Mouse (Mus musculus) cortical plate, adult 2 months (tissue): Measurements from ENCODE around the gene Nup85. TPM values are rescaled to one million over a fixed set of nuclear protein-coding genes. Genes with fewer than 3 reads are reported as not detected.
A peak's percentile ranks its signal among the peaks of the same experiment; 100 is the strongest.

Experiments used
- H3K27ac ChIP-seq: fragments of 200-500 bp; 2 replicates; pipeline ENCODE4 v1.5.1; 2012; ENCODE audit warnings: low read length, control low read depth, inconsistent platforms; ENCODE audit not compliant: insufficient read depth
- H3K4me1 ChIP-seq: fragments of 200-500 bp; 2 replicates; pipeline ENCODE4 v1.6.1; 2011; ENCODE audit warnings: low read length; ENCODE audit not compliant: control insufficient read depth, insufficient read depth
- H3K4me3 ChIP-seq: fragments of 200-500 bp; 2 replicates; pipeline ENCODE4 v1.5.1; 2011; ENCODE audit warnings: mild to moderate bottlenecking, low read length, control low read depth; ENCODE audit not compliant: insufficient read depth
- CTCF ChIP-seq: fragments of 200-500 bp; IDR thresholded peaks from 2 replicates; pipeline ENCODE4 v1.5.1; 2011; ENCODE audit warnings: mild to moderate bottlenecking, control low read depth, low read length; ENCODE audit not compliant: insufficient read depth; ENCODE audit errors: extremely low read depth
- POLR2A ChIP-seq: fragments of 200-500 bp; IDR thresholded peaks from 2 replicates; pipeline ENCODE4 v1.6.1; 2011; ENCODE audit warnings: mild to moderate bottlenecking, low read length, control low read depth; ENCODE audit not compliant: insufficient read depth; ENCODE audit errors: extremely low read depth
- polyA plus RNA-seq: library from polyadenylated mRNA; depleted of rRNA; stranded (reverse); fragments of >200 nt; gene quantifications from 2 replicates; pipeline ENCODE4 v1.2.3, GENCODE M21; 2012

Nup85 gene
- polyA plus RNA-seq, 1 experiment, result 70.8 TPM

- Histone ChIP-seq H3K27ac (no peak overlapping the region), H3K4me3 (no peak overlapping the region)
- TF ChIP-seq CTCF (no peak), POLR2A (no peak)
Measured at GRCm38 (mm10) chr11:115599722-115600121, 35.5 kb downstream of the Nup85 start.

GRCm38 (mm10) chr11:115600743-115601142 is 36.5 kb downstream of the Nup85 start:
- Histone ChIP-seq H3K27ac (no peak overlapping the region), H3K4me3 (no peak overlapping the region), H3K4me1 (peaks cover 11% of the 10 kb centered on the region)
- TF ChIP-seq POLR2A, result no peak
- no peak for TF ChIP-seq CTCF

More at GRCm38 (mm10) chr11:115599722-115600121, 35.5 kb downstream of the Nup85 start:
- peaks cover 11% of the 10 kb centered on the region for H3K4me1 ChIP-seq

GRCm38 (mm10) chr11:115601174-115601573 is 36.9 kb downstream of the Nup85 start:
- TF ChIP-seq CTCF (no peak), POLR2A (no peak)
- H3K4me3 ChIP-seq, result no peak overlapping the region
- peaks cover 11% of the 10 kb centered on the region for H3K4me1 ChIP-seq
- H3K27ac ChIP-seq, result no peak overlapping the region

GRCm38 (mm10) chr11:115603128-115603475 is 38.9 kb downstream of the Nup85 start:
- Histone ChIP-seq H3K4me3 (peak overlapping the region; percentile 83), H3K4me1 (peaks cover 11% of the 10 kb centered on the region), H3K27ac (peak overlapping the region; percentile 100; the same call in 1 of the 2 replicates)
- TF ChIP-seq CTCF (no peak), POLR2A (no peak)

GRCm38 (mm10) chr11:115603476-115604303 is 39.5 kb downstream of the Nup85 start, which contains the start of the genes Mrps7 and Gga3:
Mrps7 (plus strand) TSS chr11:115603925.
Gga3 (minus strand) TSS chr11:115604051.
- TF ChIP-seq CTCF (no peak), POLR2A (peak; percentile 54; the same call in 1 of the 2 replicates)
- Histone ChIP-seq H3K4me3 (peak within 1 kb of the TSS; percentile 83), H3K27ac (peak within 1 kb of the TSS; percentile 100), H3K4me1 (peaks cover 11% of the 10 kb centered on the region)

- Histone ChIP-seq H3K4me1 (peaks cover 11% of the 10 kb centered on the region), H3K4me3 (peak overlapping the region; percentile 83), H3K27ac (peak overlapping the region; percentile 100)
- TF ChIP-seq POLR2A (no peak), CTCF (no peak)
Measured at GRCm38 (mm10) chr11:115604304-115604696, 40.1 kb downstream of the Nup85 start.

- no peak for TF ChIP-seq POLR2A
- TF ChIP-seq CTCF, result no peak
- no peak overlapping the region for H3K27ac ChIP-seq
- H3K4me3 ChIP-seq, result no peak overlapping the region
- peaks cover 11% of the 10 kb centered on the region for H3K4me1 ChIP-seq
Measured at GRCm38 (mm10) chr11:115606733-115607132, 42.5 kb downstream of the Nup85 start.

- H3K4me3 ChIP-seq, result no peak overlapping the region
- TF ChIP-seq CTCF (no peak), POLR2A (peak; percentile 30; the same call in 1 of the 2 replicates)
- 0 out of 2 replicates have a peak overlapping the region, but pooled peaks have one; percentile 17 for H3K27ac ChIP-seq
- H3K4me1 ChIP-seq, result no peaks in the 10 kb centered on the region; the same call in 1 of the 2 replicates
Measured at GRCm38 (mm10) chr11:115608421-115609399, 44.5 kb downstream of the Nup85 start.

- Histone ChIP-seq H3K4me1 (no peaks in the 10 kb centered on the region; the same call in 1 of the 2 replicates), H3K4me3 (no peak overlapping the region), H3K27ac (no peak overlapping the region)
- TF ChIP-seq POLR2A, result no peak
- TF ChIP-seq CTCF, result no peak
Measured at GRCm38 (mm10) chr11:115609576-115609975, 45.3 kb downstream of the Nup85 start.

GRCm38 (mm10) chr11:115611173-115611572 is 46.9 kb downstream of the Nup85 start:
- Histone ChIP-seq H3K4me1 (no peaks in the 10 kb centered on the region; the same call in 1 of the 2 replicates), H3K27ac (no peak overlapping the region), H3K4me3 (no peak overlapping the region)
- no peak for TF ChIP-seq CTCF
- TF ChIP-seq POLR2A, result no peak
